Mouse (Mus musculus) C2C12 (cell line): ENCODE results near the gene Abt1.

Experiments used
- CEBPB ChIP-seq: IDR thresholded peaks from one replicate; pipeline ENCODE4 v1.6.1; 2011; ENCODE audit warnings: low read depth, mild to moderate bottlenecking, control low read depth, moderate library complexity
- CTCF ChIP-seq: IDR thresholded peaks from one replicate; pipeline ENCODE4 v1.5.1; 2011; ENCODE audit not compliant: control insufficient read depth, insufficient read depth, insufficient read length
- FOSL1 ChIP-seq: IDR thresholded peaks from one replicate; pipeline ENCODE4 v1.8.0; 2011; ENCODE audit warnings: mild to moderate bottlenecking, low read length; ENCODE audit not compliant: poor library complexity, insufficient read depth, severe bottlenecking
- MAX ChIP-seq: IDR thresholded peaks from one replicate; pipeline ENCODE4 v1.6.1; 2011; ENCODE audit warnings: mild to moderate bottlenecking, control low read depth
- MYOD1 ChIP-seq: IDR thresholded peaks from one replicate; pipeline ENCODE4 v1.6.1; 2011; ENCODE audit warnings: low read depth; ENCODE audit not compliant: control insufficient read depth, insufficient read length
- USF1 ChIP-seq: IDR thresholded peaks from one replicate; pipeline ENCODE4 v1.6.1; 2011; ENCODE audit warnings: low read depth, mild to moderate bottlenecking, control low read depth, moderate library complexity

DNA sequence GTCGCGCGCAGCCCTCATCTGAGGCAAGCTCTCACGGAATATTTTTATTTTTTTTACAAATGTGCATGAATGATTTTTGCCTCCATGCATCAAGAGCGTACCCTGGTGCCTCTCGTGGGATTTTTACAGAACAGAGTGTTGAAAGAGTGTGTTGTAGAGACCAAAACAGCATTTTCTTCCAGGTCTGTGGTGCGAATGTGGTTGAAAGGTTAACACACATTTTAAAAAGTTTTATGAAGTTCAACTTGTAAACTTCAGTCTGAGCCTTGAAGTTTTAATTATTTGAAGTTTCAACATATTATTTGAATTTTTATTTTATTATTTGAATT, 350 bp upstream of the Abt1 start:
- TF ChIP-seq CTCF: no peak
- TF ChIP-seq FOSL1: no peak
- no peak for TF ChIP-seq MAX
- no peak for TF ChIP-seq MYOD1
- no peak for TF ChIP-seq USF1
- no peak for TF ChIP-seq CEBPB
